Mouse (Mus musculus) ES-E14 (cell line): ENCODE data around the gene Tfdp1.

ENCODE experiments used
- CHD2 ChIP-seq: IDR thresholded peaks from 2 replicates; pipeline ENCODE4 v1.6.1; 2014; ENCODE audit warnings: mild to moderate bottlenecking, low read depth, low read length, inconsistent platforms
- HCFC1 ChIP-seq: IDR thresholded peaks from 2 replicates; pipeline ENCODE4 v1.6.1; 2012; ENCODE audit warnings: low read length, inconsistent platforms, borderline replicate concordance; ENCODE audit not compliant: insufficient read depth
- MAFK ChIP-seq: IDR thresholded peaks from 2 replicates; pipeline ENCODE4 v1.6.1; 2014; ENCODE audit warnings: mild to moderate bottlenecking, low read depth, low read length, inconsistent platforms; ENCODE audit not compliant: insufficient read depth
- ZC3H11A ChIP-seq: IDR thresholded peaks from 2 replicates; pipeline ENCODE4 v1.6.1; 2012; ENCODE audit warnings: low read depth, mild to moderate bottlenecking, inconsistent platforms, low read length, borderline replicate concordance
- ZNF384 ChIP-seq: IDR thresholded peaks from 2 replicates; pipeline ENCODE4 v1.6.1; 2012; ENCODE audit warnings: low read depth, low read length, inconsistent platforms

DNA sequence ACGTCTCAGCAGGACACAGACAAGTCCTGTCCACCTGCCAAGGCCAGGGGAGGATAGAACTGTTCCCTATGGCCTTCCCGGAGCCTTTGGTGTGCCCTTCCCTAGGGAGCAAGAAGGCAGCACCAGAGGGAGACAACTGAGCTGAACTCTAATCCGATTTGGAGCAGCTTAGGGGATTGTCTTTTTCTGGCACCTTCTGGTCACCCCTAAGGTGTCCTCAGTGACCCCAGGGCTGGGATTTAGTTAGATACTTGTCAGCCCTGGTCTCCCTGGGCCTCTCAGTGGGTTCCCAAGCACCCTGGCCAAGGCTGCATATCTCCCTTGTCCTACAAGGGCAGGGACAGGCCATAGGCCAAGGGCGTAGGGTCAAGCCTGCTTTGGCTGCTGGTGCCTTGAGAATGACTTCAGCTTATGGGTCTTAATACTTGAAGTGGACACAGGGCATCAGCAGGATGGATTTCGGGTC lies 66.1 kb downstream of the Tfdp1 start, which contains the start of gene Grk1:
- TF ChIP-seq CHD2 = no peak
- TF ChIP-seq MAFK = no peak
- no peak for TF ChIP-seq ZNF384
- no peak for TF ChIP-seq HCFC1
- TF ChIP-seq ZC3H11A = no peak
